Mouse (Mus musculus) urinary bladder, adult 2 months (tissue): Measurements from ENCODE around the gene Cep70. TPM values are rescaled to one million over a fixed set of nuclear protein-coding genes. Genes with fewer than 3 reads are reported as not detected.

Experiments used
- DNase-seq: peaks from one replicate; pipeline ENCODE4 v3.0.0; 2022; ENCODE audit warnings: low spot score
- polyA plus RNA-seq: library from polyadenylated mRNA; depleted of rRNA; stranded (reverse); fragments of >200 nt; gene quantifications from 2 replicates; pipeline ENCODE4 v1.2.3, GENCODE M21; 2012; rRNA removed

Cep70 gene
- polyA plus RNA-seq, 1 experiment: 13.1 TPM

DNA sequence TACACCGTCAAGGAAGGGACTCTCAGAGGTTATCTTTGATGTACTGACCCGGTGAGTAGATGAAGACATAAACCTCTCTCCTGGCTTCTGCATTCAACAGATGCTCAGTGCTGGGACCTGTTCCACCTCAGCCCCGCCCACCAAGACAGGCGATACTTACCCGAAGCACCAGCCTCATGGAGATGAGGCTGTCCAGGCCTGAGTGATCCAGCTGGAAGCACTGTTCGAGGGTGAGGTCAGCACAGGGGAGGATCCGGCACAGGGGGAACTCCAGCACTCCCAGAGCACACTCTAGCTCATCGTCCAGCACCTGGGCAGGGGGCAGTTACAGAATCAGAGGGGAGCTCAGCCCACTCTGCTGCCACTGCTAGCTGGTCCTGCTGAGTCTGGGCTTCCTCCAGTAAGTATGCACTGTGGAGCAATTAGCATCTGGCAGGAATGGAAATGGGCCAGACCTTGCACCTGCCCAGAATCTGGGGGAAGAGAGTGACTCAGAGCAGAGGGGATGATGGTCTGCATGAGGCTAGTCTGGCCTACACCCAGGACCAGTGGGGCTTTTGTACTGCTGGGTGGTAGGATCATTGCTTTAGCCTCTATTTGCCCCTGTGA lies 76.3 kb downstream of the Cep70 start:
- no peak for DNase-seq

- no peak for DNase-seq
Observed at GRCm38 (mm10) chr9:99320006-99320405, 76.8 kb downstream of the Cep70 start.

DNA sequence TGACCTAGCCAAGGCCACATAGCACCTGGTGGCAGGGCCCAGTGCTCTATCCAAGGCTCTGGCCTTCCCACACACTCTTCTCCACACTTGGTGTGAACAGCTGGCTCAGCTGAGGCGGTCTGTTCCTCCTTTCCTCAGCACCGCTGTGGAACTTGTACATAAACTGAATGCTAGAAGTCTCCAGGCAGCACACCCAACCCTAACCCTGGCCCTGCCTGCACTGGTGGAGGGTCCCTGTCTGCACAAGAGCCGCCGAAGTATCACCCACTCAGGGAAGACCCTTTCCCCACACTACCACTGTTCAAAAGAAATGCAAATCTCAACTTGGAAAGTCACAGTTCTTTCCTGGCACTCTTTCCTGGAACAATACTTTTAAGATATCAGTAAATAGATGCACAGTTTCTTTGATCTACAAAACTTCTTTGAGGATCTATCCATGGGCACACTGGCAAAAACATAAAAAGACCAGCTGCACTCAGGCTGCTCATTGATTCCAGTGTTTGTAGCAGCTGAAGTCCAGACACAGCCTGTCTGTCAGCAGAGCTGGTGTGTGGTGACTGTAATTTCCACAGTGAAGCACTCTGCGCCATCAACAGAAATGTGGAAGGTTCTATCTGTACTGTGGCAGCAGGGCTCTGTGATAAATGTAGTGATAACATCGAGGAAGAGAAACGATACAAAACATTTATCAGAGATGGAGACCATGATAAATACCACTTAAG lies 82.2 kb downstream of the Cep70 start:
- no peak for DNase-seq

DNA sequence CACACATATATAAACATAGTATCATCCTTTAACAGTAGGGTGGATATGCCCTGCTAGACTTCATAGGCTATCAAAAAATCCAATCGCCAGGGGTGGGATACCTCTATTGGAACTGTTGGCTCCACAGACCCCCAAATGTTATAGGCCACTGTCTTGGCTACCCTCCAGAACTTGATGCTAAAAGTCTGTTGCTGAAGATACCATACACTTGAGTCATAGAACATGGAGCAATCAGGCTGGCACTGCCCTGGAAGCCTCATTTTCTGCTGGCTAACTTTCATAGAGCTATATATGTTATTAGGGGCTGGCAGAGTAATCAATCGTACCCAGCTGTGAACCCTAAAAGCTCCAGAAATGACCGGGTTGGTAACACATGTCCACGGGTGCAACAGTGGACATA lies 82.8 kb downstream of the Cep70 start:
- no peak for DNase-seq

GRCm38 (mm10) chr9:99326881-99327280 lies 83.7 kb downstream of the Cep70 start:
- DNase-seq: no peak

GRCm38 (mm10) chr9:99336538-99336937 lies 93.4 kb downstream of the Cep70 start:
- no peak for DNase-seq

DNA sequence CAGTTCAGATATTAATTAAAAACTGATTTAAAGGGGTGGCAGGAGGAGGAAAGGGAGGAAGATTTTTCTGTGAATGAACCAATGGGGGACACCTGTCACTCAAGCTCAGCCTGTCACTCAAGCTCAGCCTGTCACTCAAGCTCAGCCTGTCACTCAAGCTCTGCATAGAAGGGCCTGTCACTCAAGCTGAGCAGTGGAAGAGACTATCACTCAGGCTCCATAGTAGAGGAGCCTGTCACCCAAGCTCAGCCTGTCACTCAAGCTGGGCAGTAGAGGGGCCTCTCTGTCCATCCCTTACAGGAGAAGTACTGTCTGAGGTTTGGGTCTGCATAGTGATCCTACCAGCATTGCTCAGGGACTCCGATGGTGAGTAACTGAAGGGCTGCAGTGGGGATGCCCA lies 95.1 kb downstream of the Cep70 start:
- DNase-seq: no peak

- no peak for DNase-seq
Observed at GRCm38 (mm10) chr9:99339182-99339581, 96.0 kb downstream of the Cep70 start.

DNA sequence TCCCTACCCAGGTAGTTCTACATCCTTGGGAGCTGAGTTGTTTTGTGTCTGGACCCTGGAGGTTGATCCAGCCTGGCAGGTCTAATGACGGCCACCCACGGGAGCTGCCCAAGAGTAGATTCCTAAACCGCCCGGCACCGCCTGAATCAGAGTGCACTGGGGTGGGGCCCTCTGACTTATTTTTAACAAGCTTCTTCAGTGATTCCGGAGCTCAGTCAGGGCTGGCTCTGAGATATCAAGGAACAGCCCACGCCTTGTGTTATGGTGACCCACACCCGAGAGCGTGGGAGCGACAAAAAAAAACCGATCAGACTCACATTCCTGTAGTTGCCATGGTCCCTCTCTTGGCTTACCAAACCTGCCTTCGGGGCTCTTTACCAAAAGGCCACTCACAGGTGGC lies 97.0 kb downstream of the Cep70 start:
- DNase-seq: no peak

DNA sequence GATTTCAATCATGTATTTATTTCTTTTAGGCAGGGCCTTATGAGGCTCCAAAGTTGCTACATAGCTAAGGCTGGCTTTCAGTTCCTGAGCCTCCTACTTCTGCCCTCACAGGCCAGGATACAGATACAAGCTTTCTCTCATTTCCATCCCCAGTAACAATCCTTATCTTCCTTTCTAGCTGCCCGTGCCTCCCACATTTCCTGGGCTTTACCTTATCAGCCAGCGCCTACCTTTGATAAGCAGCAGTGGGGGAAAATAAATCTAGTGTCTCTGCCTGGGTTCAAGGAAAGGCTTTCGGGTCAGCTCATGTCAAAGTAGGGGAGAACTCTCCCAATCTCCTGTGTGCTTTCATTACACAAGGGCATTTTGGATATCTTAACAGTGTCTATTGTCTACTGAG lies 98.4 kb downstream of the Cep70 start:
- DNase-seq: no peak

- no peak for DNase-seq
Observed at GRCm38 (mm10) chr9:99345351-99345792, 102.2 kb downstream of the Cep70 start.

Other genes starting within 250 kb of the Cep70 start
- gene Gm1123, start 207.7 kb upstream of the Cep70 start, polyA plus RNA-seq: not detected in 2 replicates
- 3.6 and 3.9 TPM in 2 replicates for gene Pik3cb, start 102.7 kb upstream of the Cep70 start, polyA plus RNA-seq
- gene Faiml, start 6.1 kb upstream of the Cep70 start, polyA plus RNA-seq: not detected in 2 replicates
- 5.3 and 8.2 TPM in 2 replicates for gene Esyt3, start 115.2 kb downstream of the Cep70 start, polyA plus RNA-seq
- 31.1 and 32.7 TPM in 2 replicates for gene Mras, start 194.0 kb downstream of the Cep70 start, polyA plus RNA-seq
- 0.10 and 0.12 TPM in 2 replicates for gene Nme9, start 208.1 kb downstream of the Cep70 start, polyA plus RNA-seq